Mouse (Mus musculus): ENCODE measurements around the gene Fbxw4. TPM values are rescaled to one million over a fixed set of nuclear protein-coding genes. Genes with fewer than 3 reads are reported as not detected.

Gene Fbxw4
- polyA plus RNA-seq, 1 experiment from 2014 or later: 4.3 TPM

DNA sequence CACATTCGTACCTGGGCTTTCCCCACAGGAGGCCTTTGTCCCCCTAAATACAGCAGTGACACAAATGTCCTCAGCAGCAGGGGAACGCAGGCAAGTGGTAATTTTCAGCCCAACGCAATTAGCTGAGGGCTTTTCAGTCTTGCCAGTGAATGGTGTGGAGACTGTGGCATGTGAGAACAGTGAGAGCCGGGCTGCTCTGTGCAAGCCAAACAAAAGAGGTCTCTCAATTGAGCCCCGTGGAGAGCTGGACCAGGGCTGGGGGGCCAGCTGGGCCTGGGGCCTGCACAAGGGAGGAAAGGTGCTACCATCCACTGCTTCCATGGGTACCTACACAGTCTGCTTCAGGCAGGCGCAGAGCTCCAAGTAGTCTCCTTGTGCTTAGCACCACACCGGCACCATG lies 52.6 kb downstream of the Fbxw4 start:
- H3K4me3 ChIP-seq: no peak overlapping the region
- no peak overlapping the region for H3K4me2 ChIP-seq
- H3K27me3 ChIP-seq (replicated peaks): no peaks in the 10 kb centered on the region
- H3K9ac ChIP-seq: no peak overlapping the region
- peaks cover 38% of the 10 kb centered on the region for H3K4me1 ChIP-seq
- H3K27ac ChIP-seq: no peak overlapping the region
- ATAC-seq: no peak
- 71% methylated on average over 7 of the region's 7 CpGs for WGBS (ENCODE audit: insufficient replicate concordance)
- H3K9me3 ChIP-seq (replicated peaks): no peaks in the 10 kb centered on the region
- no peaks in the 10 kb centered on the region for H3K36me3 ChIP-seq

DNA sequence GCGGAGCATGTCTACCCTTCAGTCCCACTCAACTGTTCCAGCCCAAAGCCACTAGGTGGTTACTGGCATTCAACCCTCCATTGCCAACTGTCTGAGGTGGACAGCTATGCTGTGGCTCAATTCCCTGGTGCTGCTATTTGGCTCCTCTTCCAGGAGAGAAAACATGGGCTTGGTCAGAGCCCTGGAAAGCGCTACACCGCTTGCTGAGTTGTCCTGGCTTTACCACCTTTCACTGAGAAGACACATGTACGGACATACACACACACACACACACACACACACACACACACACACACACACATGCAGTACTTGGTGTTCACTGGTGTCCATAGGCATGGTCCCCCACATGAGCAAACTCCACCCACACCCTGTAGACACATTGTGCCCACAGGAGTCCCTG lies 53.4 kb downstream of the Fbxw4 start:
- 96% methylated on average over 4 of the region's 4 CpGs for WGBS (ENCODE audit: insufficient replicate concordance)
- no peaks in the 10 kb centered on the region for H3K27me3 ChIP-seq (replicated peaks)
- no peak overlapping the region for H3K4me2 ChIP-seq
- no peaks in the 10 kb centered on the region for H3K9me3 ChIP-seq (replicated peaks)
- H3K9ac ChIP-seq: no peak overlapping the region
- H3K4me1 ChIP-seq: peaks cover 46% of the 10 kb centered on the region
- no peak overlapping the region for H3K4me3 ChIP-seq
- no peak for ATAC-seq
- H3K27ac ChIP-seq: no peak overlapping the region
- H3K36me3 ChIP-seq: peaks cover 5% of the 10 kb centered on the region; the same call in 1 of the 2 replicates

DNA sequence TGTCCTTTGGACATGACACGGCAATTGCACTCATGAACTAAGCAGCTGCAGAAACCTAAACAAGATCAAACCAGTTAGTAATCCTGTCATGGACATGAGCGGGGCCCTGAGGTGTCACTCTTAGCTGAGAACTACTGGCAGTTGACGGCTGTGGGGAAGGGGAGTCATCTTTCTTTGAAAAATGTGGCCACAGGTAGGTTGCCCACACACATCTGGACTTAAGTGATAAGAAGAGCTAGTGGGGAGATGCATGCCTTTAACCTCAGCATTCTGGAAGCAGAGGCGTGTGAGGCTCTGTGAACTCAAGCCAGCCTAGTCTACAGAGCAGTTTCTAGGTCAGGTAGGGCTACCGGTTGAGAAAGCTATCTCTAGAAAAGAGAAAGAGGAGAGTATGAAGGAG lies 57.5 kb downstream of the Fbxw4 start:
- peak; percentile 91 for ATAC-seq
- Histone ChIP-seq H3K4me3 (no peak overlapping the region), H3K9me3 (replicated peaks) (no peaks in the 10 kb centered on the region), H3K27ac (peak overlapping the region; percentile 82), H3K4me1 (peaks cover 54% of the 10 kb centered on the region), H3K36me3 (peaks cover 10% of the 10 kb centered on the region; the same call in 1 of the 2 replicates), H3K9ac (peak overlapping the region; percentile 49), H3K27me3 (replicated peaks) (no peaks in the 10 kb centered on the region), H3K4me2 (peak overlapping the region; percentile 25)
- WGBS (ENCODE audit: insufficient replicate concordance): 18% methylated on average over 5 of the region's 5 CpGs

DNA sequence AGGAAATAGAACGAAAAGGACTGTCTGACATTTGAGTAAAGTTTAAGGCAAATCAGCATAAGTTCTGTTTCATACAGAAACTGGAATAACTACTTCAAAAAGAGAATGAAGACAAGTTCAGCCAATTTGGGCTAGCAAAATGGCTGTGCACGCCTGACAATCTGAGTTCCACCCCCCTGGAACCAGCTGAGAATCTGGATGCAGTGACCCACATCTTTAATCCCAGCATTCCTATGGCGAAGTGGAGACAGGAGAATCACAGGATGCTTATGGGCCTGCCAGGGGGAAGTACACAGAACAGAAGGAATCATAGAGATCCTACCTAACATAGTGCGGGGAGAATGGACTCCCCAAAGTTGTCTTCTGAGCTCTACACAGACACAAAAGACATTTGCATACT lies 63.0 kb downstream of the Fbxw4 start:
- WGBS (ENCODE audit: insufficient replicate concordance): 73% methylated on average over 4 of the region's 4 CpGs
- Histone ChIP-seq H3K9me3 (replicated peaks) (no peaks in the 10 kb centered on the region), H3K36me3 (peaks cover 10% of the 10 kb centered on the region; the same call in 1 of the 2 replicates), H3K4me2 (no peak overlapping the region), H3K4me3 (no peak overlapping the region), H3K9ac (no peak overlapping the region), H3K4me1 (peaks cover 24% of the 10 kb centered on the region), H3K27ac (no peak overlapping the region), H3K27me3 (replicated peaks) (no peaks in the 10 kb centered on the region)
- ATAC-seq: no peak

DNA sequence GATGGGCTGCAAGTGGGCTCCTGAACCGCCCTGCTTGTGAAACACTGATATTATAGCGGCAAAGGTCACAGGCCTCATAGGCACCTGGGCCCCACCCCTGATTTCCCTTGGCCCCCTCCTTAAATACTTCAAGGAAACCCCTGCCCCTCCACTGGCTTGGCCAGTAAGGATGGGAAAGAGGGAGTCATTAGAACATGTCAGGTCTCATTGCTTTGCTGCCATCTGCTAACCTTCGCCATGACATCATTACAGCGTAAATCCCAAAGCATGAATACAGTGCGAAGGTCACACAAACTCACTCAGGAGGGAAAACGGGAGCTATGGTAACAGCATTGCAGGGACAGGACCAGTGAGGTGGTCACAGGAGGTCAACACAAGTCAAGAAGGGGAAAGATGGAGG lies 63.7 kb downstream of the Fbxw4 start:
- Histone ChIP-seq H3K9ac (no peak overlapping the region), H3K4me1 (peaks cover 24% of the 10 kb centered on the region), H3K4me2 (no peak overlapping the region), H3K27me3 (replicated peaks) (no peaks in the 10 kb centered on the region), H3K9me3 (replicated peaks) (no peaks in the 10 kb centered on the region), H3K27ac (no peak overlapping the region), H3K4me3 (no peak overlapping the region), H3K36me3 (peaks cover 7% of the 10 kb centered on the region)
- WGBS (ENCODE audit: insufficient replicate concordance): 84% methylated on average over 6 of the region's 6 CpGs
- no peak for ATAC-seq

DNA sequence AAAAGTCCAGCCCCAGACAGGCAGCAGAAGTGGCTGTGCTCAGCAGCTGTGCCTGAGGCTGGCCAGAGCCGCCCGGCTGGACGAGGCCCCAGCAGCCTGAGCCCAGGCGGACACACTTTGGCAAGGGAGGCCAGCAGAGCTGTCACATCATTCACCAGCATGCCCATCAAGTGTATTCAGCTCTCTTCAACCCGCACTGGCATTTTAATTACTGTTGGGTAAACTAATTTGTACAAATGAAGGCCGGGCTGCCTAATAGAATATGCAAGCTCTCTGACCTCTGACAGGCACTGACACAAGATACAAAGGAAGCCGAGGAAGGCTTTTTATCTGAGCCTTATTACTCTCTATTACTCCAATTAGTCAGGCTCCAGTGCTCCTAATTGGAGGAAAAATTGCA lies 64.1 kb downstream of the Fbxw4 start:
- no peak overlapping the region for H3K4me2 ChIP-seq
- no peak overlapping the region for H3K9ac ChIP-seq
- no peaks in the 10 kb centered on the region for H3K9me3 ChIP-seq (replicated peaks)
- no peaks in the 10 kb centered on the region for H3K27me3 ChIP-seq (replicated peaks)
- H3K4me3 ChIP-seq: no peak overlapping the region
- peaks cover 20% of the 10 kb centered on the region for H3K4me1 ChIP-seq
- H3K36me3 ChIP-seq: peaks cover 9% of the 10 kb centered on the region
- no peak for ATAC-seq
- WGBS (ENCODE audit: insufficient replicate concordance): 85% methylated on average over 7 of the region's 7 CpGs
- H3K27ac ChIP-seq: no peak overlapping the region

DNA sequence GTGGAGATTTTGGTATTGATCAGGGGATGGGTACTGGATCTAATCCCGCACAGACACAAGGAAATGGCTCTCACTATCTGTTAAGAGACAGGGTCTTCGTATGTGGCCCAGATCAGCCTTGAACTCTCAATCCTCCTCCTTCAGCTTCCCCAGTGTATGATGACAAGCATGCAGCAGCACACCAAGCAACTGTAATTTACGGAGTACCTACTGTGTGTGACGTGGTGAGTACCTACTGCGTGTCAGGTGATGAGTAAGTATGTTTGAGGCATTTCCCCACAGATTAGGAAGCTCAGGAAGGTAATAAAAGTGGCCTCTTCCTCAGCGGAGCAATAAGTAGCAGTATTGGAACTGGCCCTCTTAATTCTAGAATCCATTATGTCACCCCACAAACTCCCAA lies 64.6 kb downstream of the Fbxw4 start:
- no peak for ATAC-seq
- no peak overlapping the region for H3K9ac ChIP-seq
- WGBS (ENCODE audit: insufficient replicate concordance): 84% methylated on average over 6 of the region's 6 CpGs
- peaks cover 20% of the 10 kb centered on the region for H3K4me1 ChIP-seq
- H3K27me3 ChIP-seq (replicated peaks): no peaks in the 10 kb centered on the region
- H3K4me3 ChIP-seq: no peak overlapping the region
- H3K27ac ChIP-seq: no peak overlapping the region
- no peaks in the 10 kb centered on the region for H3K9me3 ChIP-seq (replicated peaks)
- peaks cover 9% of the 10 kb centered on the region for H3K36me3 ChIP-seq
- H3K4me2 ChIP-seq: no peak overlapping the region

DNA sequence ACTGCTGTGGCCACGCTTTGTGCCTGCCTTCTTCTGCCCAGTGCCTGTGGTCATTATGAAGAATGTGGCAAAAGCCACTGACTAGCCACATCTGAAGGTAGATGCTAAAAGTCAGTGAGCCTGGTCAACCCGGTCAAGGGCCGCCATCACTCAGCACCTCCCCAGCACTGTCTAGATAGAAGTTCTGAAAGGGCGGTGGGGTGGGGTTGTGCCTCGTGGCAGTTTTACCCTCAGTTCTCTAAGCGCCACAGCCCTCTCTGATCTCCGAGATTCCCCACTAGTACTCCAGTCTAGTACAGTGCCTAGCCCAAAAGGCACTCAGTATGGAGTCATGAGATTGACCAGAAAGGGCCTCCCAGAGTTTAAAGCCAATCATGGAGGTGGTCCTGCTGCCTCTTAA lies 66.0 kb downstream of the Fbxw4 start:
- peaks cover 20% of the 10 kb centered on the region for H3K4me1 ChIP-seq
- no peak overlapping the region for H3K4me2 ChIP-seq
- WGBS (ENCODE audit: insufficient replicate concordance): 76% methylated on average over 7 of the region's 7 CpGs
- H3K9me3 ChIP-seq (replicated peaks): no peaks in the 10 kb centered on the region
- ATAC-seq: no peak
- no peak overlapping the region for H3K9ac ChIP-seq
- no peak overlapping the region for H3K27ac ChIP-seq
- no peak overlapping the region for H3K4me3 ChIP-seq
- peaks cover 4% of the 10 kb centered on the region; the same call in 1 of the 2 replicates for H3K36me3 ChIP-seq
- no peaks in the 10 kb centered on the region for H3K27me3 ChIP-seq (replicated peaks)

DNA sequence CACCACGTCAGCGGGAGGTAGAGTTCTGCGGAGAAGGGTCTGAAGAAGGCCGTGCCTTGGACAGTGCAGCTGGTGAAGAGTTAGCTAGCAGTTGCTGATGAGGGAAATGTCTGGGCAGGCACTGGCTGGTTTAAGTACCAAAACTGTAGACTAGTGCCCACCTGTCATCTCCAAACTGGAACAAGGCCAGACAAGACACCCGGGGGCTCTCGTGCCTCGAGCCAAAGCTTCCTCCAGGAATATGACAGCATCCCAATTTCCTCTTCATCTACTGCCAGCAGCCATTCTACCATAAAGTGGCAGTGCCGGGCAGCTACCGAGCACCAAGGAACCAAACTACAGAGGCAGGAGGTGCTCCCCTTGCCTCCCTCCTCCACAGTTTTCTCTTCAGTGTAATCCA lies 67.2 kb downstream of the Fbxw4 start:
- ATAC-seq: no peak
- H3K36me3 ChIP-seq: peaks cover 4% of the 10 kb centered on the region; the same call in 1 of the 2 replicates
- H3K4me3 ChIP-seq: no peak overlapping the region
- H3K4me1 ChIP-seq: peaks cover 20% of the 10 kb centered on the region
- H3K9me3 ChIP-seq (replicated peaks): no peaks in the 10 kb centered on the region
- 88% methylated on average over 9 of the region's 9 CpGs for WGBS (ENCODE audit: insufficient replicate concordance)
- H3K9ac ChIP-seq: no peak overlapping the region
- no peak overlapping the region for H3K27ac ChIP-seq
- H3K27me3 ChIP-seq (replicated peaks): no peaks in the 10 kb centered on the region
- H3K4me2 ChIP-seq: no peak overlapping the region

DNA sequence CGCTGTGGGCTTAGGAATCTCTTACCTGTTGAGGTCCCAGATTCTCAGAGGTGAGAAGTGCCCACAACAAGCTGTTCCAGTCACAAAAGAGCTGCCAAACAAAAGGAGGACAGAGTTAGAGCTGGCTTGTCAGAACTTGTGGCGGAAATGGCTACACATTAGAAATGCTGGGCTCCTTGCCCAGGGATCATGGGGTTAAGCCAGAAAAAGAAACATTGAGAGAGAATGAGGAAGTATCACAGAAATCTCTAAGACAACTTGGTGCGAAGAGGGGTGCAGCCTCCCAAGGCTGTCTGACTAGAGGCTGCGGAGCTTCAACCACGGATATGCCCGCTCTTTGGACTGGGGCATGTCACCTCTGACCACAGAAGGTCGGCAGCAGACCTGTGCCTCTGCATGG lies 68.4 kb downstream of the Fbxw4 start:
- no peak overlapping the region for H3K4me3 ChIP-seq
- H3K36me3 ChIP-seq: peaks cover 4% of the 10 kb centered on the region
- H3K4me2 ChIP-seq: no peak overlapping the region
- no peaks in the 10 kb centered on the region for H3K9me3 ChIP-seq (replicated peaks)
- no peak for ATAC-seq
- 56% methylated on average over 7 of the region's 7 CpGs for WGBS (ENCODE audit: insufficient replicate concordance)
- peaks cover 20% of the 10 kb centered on the region for H3K4me1 ChIP-seq
- H3K27me3 ChIP-seq (replicated peaks): no peaks in the 10 kb centered on the region
- H3K27ac ChIP-seq: no peak overlapping the region
- no peak overlapping the region for H3K9ac ChIP-seq

DNA sequence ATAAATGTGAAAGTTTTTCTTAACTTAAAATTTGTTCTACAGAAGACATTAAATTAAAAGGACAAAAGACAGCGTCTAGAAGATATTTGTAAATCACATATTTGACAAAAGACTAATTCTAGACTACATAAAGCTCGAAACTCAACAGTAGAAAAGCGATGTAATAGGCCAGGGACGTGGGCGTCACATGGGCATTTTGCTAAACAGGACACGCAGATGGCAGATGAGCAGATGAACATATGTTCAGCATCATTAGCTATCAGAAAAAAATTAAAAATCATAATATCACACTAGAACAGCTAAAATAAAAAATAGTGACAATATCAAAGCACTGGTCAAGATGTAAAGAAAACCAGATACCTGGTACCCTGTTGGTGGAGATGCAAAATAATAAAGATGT lies 70.4 kb downstream of the Fbxw4 start:
- no peaks in the 10 kb centered on the region for H3K9me3 ChIP-seq (replicated peaks)
- no peak overlapping the region for H3K4me3 ChIP-seq
- ATAC-seq: no peak
- H3K36me3 ChIP-seq: peaks cover 4% of the 10 kb centered on the region
- H3K27ac ChIP-seq: no peak overlapping the region
- H3K9ac ChIP-seq: no peak overlapping the region
- no peaks in the 10 kb centered on the region for H3K27me3 ChIP-seq (replicated peaks)
- no peak overlapping the region for H3K4me2 ChIP-seq
- H3K4me1 ChIP-seq: peaks cover 20% of the 10 kb centered on the region
- WGBS (ENCODE audit: insufficient replicate concordance): 85% methylated on average over 6 of the region's 6 CpGs

DNA sequence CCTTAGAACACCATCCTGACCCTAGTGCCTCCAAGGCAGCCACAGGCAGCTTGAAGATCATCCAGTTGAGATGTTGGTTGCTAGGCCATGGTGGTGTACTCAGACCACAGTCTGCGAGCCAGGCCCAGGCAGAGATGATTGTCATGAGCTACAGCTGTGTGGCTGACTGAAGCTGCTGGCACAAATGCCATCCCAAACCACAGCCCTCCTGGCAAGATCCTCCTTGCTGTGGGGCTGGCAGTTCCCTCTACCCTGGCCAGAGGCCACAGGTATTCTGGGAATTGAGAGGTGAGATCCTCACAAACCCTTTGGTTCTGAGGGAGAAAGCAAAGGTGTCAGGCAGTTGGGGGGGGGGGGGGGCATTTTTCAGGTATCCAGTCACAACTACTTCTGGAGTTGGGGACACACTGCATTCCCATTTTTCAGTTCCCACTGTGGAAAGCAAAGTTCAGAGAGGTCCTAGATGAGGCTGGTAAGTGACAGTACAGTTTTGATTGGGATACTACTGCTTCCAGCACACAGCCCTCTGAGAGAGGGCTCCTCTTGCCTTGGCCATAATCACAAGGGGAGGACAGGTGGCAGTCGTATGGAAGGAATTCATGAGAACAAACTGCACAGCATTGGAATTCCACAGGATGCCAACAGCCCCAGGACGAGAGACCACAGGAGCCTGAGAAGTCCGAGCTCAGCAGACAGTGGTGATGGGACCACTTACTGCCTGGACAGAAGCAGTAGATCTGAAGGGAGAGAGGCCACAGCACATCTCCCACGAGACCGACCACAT lies 72.4 kb downstream of the Fbxw4 start:
- Histone ChIP-seq H3K27me3 (replicated peaks) (no peaks in the 10 kb centered on the region), H3K9me3 (replicated peaks) (no peaks in the 10 kb centered on the region), H3K9ac (no peak overlapping the region), H3K27ac (no peak overlapping the region), H3K4me2 (no peak overlapping the region), H3K4me1 (peaks cover 15% of the 10 kb centered on the region), H3K36me3 (peaks cover 7% of the 10 kb centered on the region), H3K4me3 (no peak overlapping the region)
- 88% methylated on average over 6 of the region's 6 CpGs for WGBS (ENCODE audit: insufficient replicate concordance)
- no peak for ATAC-seq

DNA sequence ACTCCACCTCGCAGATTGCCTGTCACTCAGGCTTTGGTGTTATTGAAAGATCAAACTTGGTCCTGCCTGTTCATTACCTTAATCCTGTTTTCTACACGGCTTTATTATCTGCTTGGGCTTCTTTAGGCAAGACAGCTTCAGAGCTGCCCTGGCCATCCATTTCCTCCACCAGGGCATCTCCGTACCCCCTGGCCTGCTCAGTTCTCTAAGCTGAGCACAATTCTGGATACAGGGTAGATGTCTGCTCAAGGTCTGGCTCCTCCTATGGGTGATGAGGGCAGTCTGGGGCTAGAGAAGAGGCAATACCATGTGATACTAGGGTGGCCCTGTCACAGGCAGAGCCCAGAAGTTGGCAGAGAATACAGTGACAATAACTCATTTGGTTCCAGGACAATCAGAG lies 73.3 kb downstream of the Fbxw4 start:
- H3K4me3 ChIP-seq: no peak overlapping the region
- H3K9ac ChIP-seq: no peak overlapping the region
- H3K9me3 ChIP-seq (replicated peaks): no peaks in the 10 kb centered on the region
- ATAC-seq: no peak
- WGBS (ENCODE audit: insufficient replicate concordance): 83% methylated on average over 3 of the region's 3 CpGs
- H3K36me3 ChIP-seq: peaks cover 7% of the 10 kb centered on the region
- no peak overlapping the region for H3K4me2 ChIP-seq
- H3K27ac ChIP-seq: no peak overlapping the region
- no peaks in the 10 kb centered on the region for H3K27me3 ChIP-seq (replicated peaks)
- H3K4me1 ChIP-seq: peaks cover 15% of the 10 kb centered on the region

Measured in liver, embryonic 12.5 days (tissue).